Mouse (Mus musculus) liver, adult (tissue): ENCODE data around the gene Cd80.

Source experiments
- GATA4 ChIP-seq: IDR thresholded peaks from 2 replicates; pipeline ENCODE4 v1.6.1; 2014; ENCODE audit warnings: mild to moderate bottlenecking, low read length; ENCODE audit not compliant: insufficient replicate concordance

Gene Cd80

GRCm38 (mm10) chr16:38522129-38523084 is 67.0 kb downstream of the Cd80 start, which contains the start of gene Timmdc1:
Timmdc1 (minus strand) TSS chr16:38522663.
- peak; percentile 10; the same call in 1 of the 2 replicates for TF ChIP-seq GATA4

- TF ChIP-seq GATA4, result no peak
Measured at GRCm38 (mm10) chr16:38526264-38526663, 70.9 kb downstream of the Cd80 start.

- TF ChIP-seq GATA4, result no peak
Measured at GRCm38 (mm10) chr16:38536544-38537146, 81.3 kb downstream of the Cd80 start.

GRCm38 (mm10) chr16:38538716-38539380 is 83.5 kb downstream of the Cd80 start:
- TF ChIP-seq GATA4, result no peak
